Mouse (Mus musculus) liver, embryonic 14.5 days (tissue): ENCODE results near the gene Itgb3bp.

Source experiments
- CTCF ChIP-seq: IDR thresholded peaks from 2 replicates; pipeline ENCODE4 v1.5.1; 2016; ENCODE audit warnings: antibody characterized with exemption, low read depth, control low read depth
- EP300 ChIP-seq: IDR thresholded peaks from 2 replicates; pipeline ENCODE4 v1.6.1; 2016; ENCODE audit warnings: antibody characterized with exemption, low read depth

GRCm38 (mm10) chr4:99974375-99974774, 44.8 kb upstream of the Itgb3bp start:
- TF ChIP-seq EP300, result no peak
- no peak for TF ChIP-seq CTCF
